Mouse (Mus musculus) embryonic facial prominence, embryonic 13.5 days (tissue): ENCODE measurements around the gene Ldb1. TPM values are rescaled to one million over a fixed set of nuclear protein-coding genes. Genes with fewer than 3 reads are reported as not detected.

Experiments
- ATAC-seq: fragments of 200-750 bp; cut with Nextera tagmentation; 2 replicates; pipeline ENCODE4 v1.8.0; 2017; ENCODE audit warnings: low read depth; ENCODE audit not compliant: insufficient number of reproducible peaks, insufficient read depth, low FRiP score, low TSS enrichment
- H3K27ac ChIP-seq: fragments of 300-500 bp; sonication (generic); 2 replicates; pipeline ENCODE4 v1.5.1; 2015; ENCODE audit warnings: moderate library complexity, mild to moderate bottlenecking, inconsistent platforms
- H3K27me3 ChIP-seq: fragments of 300-500 bp; sonication (generic); 2 replicates; pipeline ENCODE4 v1.6.1; 2015; ENCODE audit warnings: mild to moderate bottlenecking, inconsistent platforms
- H3K36me3 ChIP-seq: fragments of 300-500 bp; sonication (generic); 2 replicates; pipeline ENCODE4 v1.6.1; 2015; ENCODE audit warnings: mild to moderate bottlenecking, inconsistent platforms
- H3K4me1 ChIP-seq: fragments of 300-500 bp; sonication (generic); 2 replicates; pipeline ENCODE4 v1.6.1; 2015; ENCODE audit warnings: inconsistent platforms
- H3K4me2 ChIP-seq: fragments of 300-500 bp; sonication (generic); 2 replicates; pipeline ENCODE4 v1.6.1; 2015; ENCODE audit warnings: moderate library complexity, mild to moderate bottlenecking, inconsistent platforms
- H3K4me3 ChIP-seq: fragments of 300-500 bp; sonication (generic); 2 replicates; pipeline ENCODE4 v1.5.1; 2015; ENCODE audit warnings: mild to moderate bottlenecking, inconsistent platforms
- H3K9ac ChIP-seq: fragments of 300-500 bp; sonication (generic); 2 replicates; pipeline ENCODE4 v1.6.1; 2015; ENCODE audit warnings: mild to moderate bottlenecking, inconsistent platforms
- H3K9me3 ChIP-seq: fragments of 300-500 bp; sonication (generic); 2 replicates; pipeline ENCODE4 v1.6.1; 2016; ENCODE audit warnings: inconsistent platforms
- WGBS: fragments of 180-500 bp; shearing (Covaris S2); methylation state at CpG from one replicate; pipeline ENCODE4 v1.1.7; 2015; ENCODE audit warnings: mixed read lengths; 5-methylcytosine and 5-hydroxymethylcytosine counted together
- polyA plus RNA-seq: library from polyadenylated mRNA; unstranded; fragments of >200 nt; fragmentation: Nextera tagmentation; extraction: Ambion mirVana; gene quantifications from 2 replicates; pipeline ENCODE4 v1.2.1, GENCODE M21; 2015

Ldb1 gene
- polyA plus RNA-seq, 1 experiment from 2014 or later: 121 TPM

DNA sequence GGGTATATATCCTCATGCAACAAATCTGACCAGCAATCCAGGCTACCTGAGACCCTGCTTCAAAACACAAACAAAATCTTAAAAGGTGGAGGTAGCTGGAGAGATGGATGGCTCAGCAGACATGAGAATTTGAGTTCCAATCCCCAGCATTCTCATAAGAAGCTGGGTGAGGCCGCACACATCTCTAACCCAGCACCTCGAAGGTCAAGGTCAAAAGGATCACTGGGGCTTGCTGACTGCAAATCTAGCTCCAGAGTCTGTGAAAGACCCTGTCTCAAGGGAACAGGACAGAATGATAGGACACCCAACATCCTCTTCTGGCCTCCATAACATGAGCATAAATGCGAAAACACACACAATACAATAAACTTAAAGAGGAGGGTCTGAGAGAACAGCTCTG lies 53.8 kb downstream of the Ldb1 start:
- H3K27me3 ChIP-seq: no peaks in the 10 kb centered on the region
- no peak overlapping the region for H3K27ac ChIP-seq
- ATAC-seq: no peak
- no peak overlapping the region for H3K4me2 ChIP-seq
- no peak overlapping the region for H3K9ac ChIP-seq
- H3K4me1 ChIP-seq: no peaks in the 10 kb centered on the region
- no peak overlapping the region for H3K4me3 ChIP-seq
- peaks cover 28% of the 10 kb centered on the region for H3K36me3 ChIP-seq
- H3K9me3 ChIP-seq: peaks cover 3% of the 10 kb centered on the region; the same call in 1 of the 2 replicates
- WGBS: 89% methylated on average over 3 of the region's 3 CpGs

- peaks cover 14% of the 10 kb centered on the region for H3K36me3 ChIP-seq
- no peak overlapping the region for H3K9ac ChIP-seq
- no peaks in the 10 kb centered on the region for H3K4me1 ChIP-seq
- no peaks in the 10 kb centered on the region for H3K27me3 ChIP-seq
- no peak overlapping the region for H3K4me3 ChIP-seq
- H3K27ac ChIP-seq: no peak overlapping the region
- H3K4me2 ChIP-seq: no peak overlapping the region
- no peak for ATAC-seq
- WGBS: 90% methylated on average over 3 of the region's 3 CpGs
- no peaks in the 10 kb centered on the region for H3K9me3 ChIP-seq
Measured at GRCm38 (mm10) chr19:45988238-45988637, 56.8 kb downstream of the Ldb1 start.

DNA sequence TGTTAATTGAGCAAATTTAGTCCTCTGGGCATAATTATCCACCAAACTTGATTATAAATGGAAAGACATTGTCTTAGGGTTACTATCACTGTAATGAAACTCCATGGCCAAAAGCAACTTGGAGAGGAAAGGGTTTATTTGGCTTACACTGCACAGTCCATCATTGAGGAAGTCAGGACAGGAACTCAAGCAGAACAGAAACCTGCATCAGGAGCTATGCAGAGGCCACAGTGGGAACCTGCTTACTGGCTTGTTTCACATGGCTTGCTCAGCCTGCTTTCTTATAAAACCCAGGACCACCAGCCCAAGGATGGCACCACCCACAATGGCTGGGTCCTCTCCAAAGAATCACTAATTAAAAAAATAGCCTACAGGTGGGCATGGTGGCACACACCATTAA lies 60.6 kb downstream of the Ldb1 start:
- ATAC-seq: no peak
- Histone ChIP-seq H3K9me3 (no peaks in the 10 kb centered on the region), H3K36me3 (peaks cover 19% of the 10 kb centered on the region), H3K4me1 (no peaks in the 10 kb centered on the region), H3K27ac (no peak overlapping the region), H3K9ac (no peak overlapping the region), H3K4me2 (no peak overlapping the region), H3K27me3 (no peaks in the 10 kb centered on the region), H3K4me3 (no peak overlapping the region)

Other genes with a start within 250 kb of the Ldb1 start
- gene Kcnip2, start 229.2 kb downstream of the Ldb1 start, polyA plus RNA-seq: 1.3 TPM in 2 replicates
- 22.3 TPM in 2 replicates for gene Armh3, start 46.7 kb downstream of the Ldb1 start, polyA plus RNA-seq
- gene Hps6, start 41.7 kb downstream of the Ldb1 start, polyA plus RNA-seq: 7.3 and 7.4 TPM in 2 replicates
- gene Pprc1, start 328 bp downstream of the Ldb1 start, polyA plus RNA-seq: 33.2 and 38.8 TPM in 2 replicates
- gene Nolc1, start 30.6 kb upstream of the Ldb1 start, polyA plus RNA-seq: 89.6 and 96.1 TPM in 2 replicates
- gene Elovl3, start 86.7 kb upstream of the Ldb1 start, polyA plus RNA-seq: 0.25 and 0.28 TPM in 2 replicates
- gene Pitx3, start 103.1 kb upstream of the Ldb1 start, polyA plus RNA-seq: 2.4 and 2.5 TPM in 2 replicates
- 66.1 and 67.6 TPM in 2 replicates for gene Gbf1, start 107.3 kb upstream of the Ldb1 start, polyA plus RNA-seq